Mouse (Mus musculus) v-Abl transformed pro-B cells (cell line): ENCODE measurements at regions not wholly inside any gene's neighbourhood (a gene's known extent, or its start where the extent isn't known, plus 50 kb on each side); places are given as distances from the start of the nearest gene placed in this dataset.

Experiments used
- in situ Hi-C, 2 experiments: fragments of 400-800 bp; cut with MboI; formaldehyde crosslinking; loops; one replicate each; pipeline ENCODE4 v1.15.1; 2025; ENCODE audit not compliant: unreplicated experiment in 2 of 2

GRCm38 (mm10) chr15:92826136-92826535 lies 429.5 kb downstream of the Pdzrn4 start:
- in situ Hi-C loops = no loop called here
